Mouse (Mus musculus): ENCODE measurements around the gene Nrn1l. TPM values are rescaled to one million over a fixed set of nuclear protein-coding genes. Genes with fewer than 3 reads are reported as not detected.

The Nrn1l gene
- total RNA-seq, 2 experiments from 2014 or later: 0.59 to 1.7 TPM

GRCm38 (mm10) chr8:105890870-105891269, 2.5 kb upstream of the Nrn1l start:
- no peak for DNase-seq

- DNase-seq: peak; percentile 21 to 45
Measured at GRCm38 (mm10) chr8:105892432-105892831, 935 bp upstream of the Nrn1l start.

GRCm38 (mm10) chr8:105897801-105898480, 4.6 kb downstream of the Nrn1l start:
- DNase-seq: no peak

- DNase-seq: peak; percentile 94
Measured at GRCm38 (mm10) chr8:105900180-105900940, 7.0 kb downstream of the Nrn1l start, which contains the start of gene Pskh1. TSS of gene Pskh1 (plus strand) at chr8:105900441.

- DNase-seq: no peak
Measured at GRCm38 (mm10) chr8:105900941-105901616, 7.7 kb downstream of the Nrn1l start.

- no peak for DNase-seq
Measured at GRCm38 (mm10) chr8:105919390-105919789, 26.0 kb downstream of the Nrn1l start.

GRCm38 (mm10) chr8:105925123-105925522, 31.8 kb downstream of the Nrn1l start:
- DNase-seq: no peak

- DNase-seq: peak; percentile 88 to 90
Measured at GRCm38 (mm10) chr8:105930602-105931001, 37.2 kb downstream of the Nrn1l start.

GRCm38 (mm10) chr8:105931271-105931670, 37.9 kb downstream of the Nrn1l start:
- DNase-seq: no peak

- no peak for DNase-seq
Measured at GRCm38 (mm10) chr8:105932525-105932924, 39.2 kb downstream of the Nrn1l start.

GRCm38 (mm10) chr8:105933762-105934161, 40.4 kb downstream of the Nrn1l start, which contains the start of gene Ctrl:
TSS of gene Ctrl (minus strand) at chr8:105933862.
- DNase-seq: no peak

GRCm38 (mm10) chr8:105935105-105935504, 41.7 kb downstream of the Nrn1l start:
- no peak for DNase-seq

- DNase-seq: no peak
Measured at GRCm38 (mm10) chr8:105935863-105936603, 42.7 kb downstream of the Nrn1l start.

- peak; percentile 93 to 96 for DNase-seq
Measured at GRCm38 (mm10) chr8:105936866-105937475, 43.6 kb downstream of the Nrn1l start.

- peak; percentile 59 to 68 for DNase-seq
Measured at GRCm38 (mm10) chr8:105937496-105938305, 44.3 kb downstream of the Nrn1l start.

- peak; percentile 66 to 74 for DNase-seq
Measured at GRCm38 (mm10) chr8:105938306-105938669, 44.9 kb downstream of the Nrn1l start, which contains the start of gene Psmb10. TSS of gene Psmb10 (minus strand) at chr8:105938444.

GRCm38 (mm10) chr8:105942026-105942425, 48.7 kb downstream of the Nrn1l start:
- DNase-seq: peak in 1 of 2 experiments; percentile 36

- no peak for DNase-seq
Measured at GRCm38 (mm10) chr8:105942542-105942941, 49.2 kb downstream of the Nrn1l start.

- DNase-seq: peak in 1 of 2 experiments; percentile 36
Measured at GRCm38 (mm10) chr8:105943321-105943739, 50.0 kb downstream of the Nrn1l start, which contains the start of gene Lcat. TSS of gene Lcat (minus strand) at chr8:105943382.
